Mouse (Mus musculus): Measurements from ENCODE around the gene Olfr1124. TPM values are rescaled to one million over a fixed set of nuclear protein-coding genes. Genes with fewer than 3 reads are reported as not detected.

Gene Olfr1124
- polyA plus RNA-seq, 1 experiment: not detected

DNA sequence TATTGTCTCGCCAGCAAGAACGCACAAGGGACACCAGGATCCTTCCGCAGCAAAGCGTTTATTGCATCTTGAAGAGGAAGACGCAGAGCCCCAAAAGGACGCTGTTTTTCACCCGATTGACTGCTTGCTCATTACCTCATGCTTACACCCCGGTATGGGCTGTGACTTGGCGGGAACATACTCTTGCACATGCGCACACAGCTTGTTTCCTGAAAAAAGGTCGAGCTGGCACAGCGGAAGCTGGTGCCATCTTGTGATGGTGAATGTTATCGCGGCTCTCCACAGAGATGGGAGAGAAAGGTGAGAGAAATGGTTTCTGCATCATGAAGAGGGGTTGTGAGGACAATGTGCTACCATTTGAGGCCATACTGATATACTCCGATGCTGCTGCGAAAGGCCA, 7.7 kb downstream of the Olfr1124 start:
- H3ac ChIP-seq (ENCODE audit: control insufficient read depth, insufficient read length): no peak overlapping the region
- no peaks in the 10 kb centered on the region for H3K36me3 ChIP-seq (ENCODE audit: control insufficient read depth, insufficient read depth)
- H3K4me2 ChIP-seq (ENCODE audit: low read depth): no peak overlapping the region
- H3K79me2 ChIP-seq (ENCODE audit: control insufficient read depth, insufficient read depth): no peaks in the 10 kb centered on the region
- H3K4me3 ChIP-seq: no peak overlapping the region
- TF ChIP-seq REST (IDR thresholded peaks at IDR 0.05; ENCODE audit: insufficient read depth, insufficient read length): no peak
- TF ChIP-seq POLR2AphosphoS2 (IDR thresholded peaks at IDR 0.05; ENCODE audit: insufficient read length, low read depth): no peak
- no peak for TF ChIP-seq E2F4 (IDR thresholded peaks at IDR 0.05; ENCODE audit: insufficient read depth)
- no peak for TF ChIP-seq TCF12 (IDR thresholded peaks at IDR 0.05; ENCODE audit: insufficient read depth, poor library complexity, severe bottlenecking)
- no peaks in the 10 kb centered on the region for H3K27me3 ChIP-seq (ENCODE audit: control insufficient read depth, insufficient read depth, insufficient read length)

DNA sequence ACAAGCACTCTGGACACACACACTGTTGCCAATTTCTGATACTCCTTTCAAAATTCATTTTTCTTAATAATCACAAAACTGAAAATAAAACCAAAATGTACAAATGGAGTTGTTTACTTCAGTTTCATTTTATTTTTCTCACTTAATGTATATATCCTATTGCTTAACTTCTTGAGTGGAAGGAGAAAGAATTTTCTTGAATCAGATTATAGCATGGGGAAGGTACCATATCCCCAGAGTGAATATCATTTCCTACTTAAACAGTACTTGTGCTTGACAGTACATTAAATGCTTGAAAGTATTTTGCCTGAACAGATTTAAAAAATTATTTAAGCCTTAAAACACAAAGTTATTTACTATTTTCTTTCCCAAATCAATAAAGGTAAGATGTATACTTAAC, 23.6 kb downstream of the Olfr1124 start, which contains the start of gene Olfr1126:
TSS of gene Olfr1126 (plus strand) at position 301 of the 400 bp plus-strand sequence.
- no peak within 1 kb of the TSS for H3K4me2 ChIP-seq (ENCODE audit: low read depth)
- no peak for TF ChIP-seq POLR2A (IDR thresholded peaks at IDR 0.05; ENCODE audit: insufficient read length, low read depth)
- no peak for TF ChIP-seq POLR2AphosphoS2 (IDR thresholded peaks at IDR 0.05; ENCODE audit: insufficient read length, low read depth)
- no peak for TF ChIP-seq SRF (IDR thresholded peaks at IDR 0.05; ENCODE audit: control insufficient read depth, insufficient read length, low read depth)
- no peak for TF ChIP-seq REST (IDR thresholded peaks at IDR 0.05; ENCODE audit: insufficient read depth, insufficient read length)
- no peak for TF ChIP-seq E2F4 (IDR thresholded peaks at IDR 0.05; ENCODE audit: insufficient read depth)
- TF ChIP-seq CEBPB (IDR thresholded peaks at IDR 0.05; ENCODE audit: insufficient read depth, poor library complexity, severe bottlenecking): no peak
- no peak for TF ChIP-seq MAX (IDR thresholded peaks at IDR 0.05; ENCODE audit: low read depth)
- H3K4me3 ChIP-seq: no peak within 1 kb of the TSS
- no peaks in the 10 kb centered on the region for H3K27me3 ChIP-seq (ENCODE audit: control insufficient read depth, insufficient read depth, insufficient read length)
- H3K79me2 ChIP-seq (ENCODE audit: control insufficient read depth, insufficient read depth): no peaks in the 10 kb centered on the region
- no peaks in the 10 kb centered on the region for H3K36me3 ChIP-seq (ENCODE audit: control insufficient read depth, insufficient read depth)
- no peak within 1 kb of the TSS for H3ac ChIP-seq (ENCODE audit: control insufficient read depth, insufficient read length)

- Histone ChIP-seq H3K79me2 (ENCODE audit: control insufficient read depth, insufficient read depth) (no peaks in the 10 kb centered on the region), H3K4me3 (no peak overlapping the region), H3K4me2 (ENCODE audit: low read depth) (no peak overlapping the region), H3K36me3 (ENCODE audit: control insufficient read depth, insufficient read depth) (no peaks in the 10 kb centered on the region), H3K27me3 (ENCODE audit: control insufficient read depth, insufficient read depth, insufficient read length) (no peaks in the 10 kb centered on the region), H3ac (ENCODE audit: control insufficient read depth, insufficient read length) (no peak overlapping the region)
- no peak for TF ChIP-seq MYOD1 (IDR thresholded peaks at IDR 0.05; ENCODE audit: control insufficient read depth in 1 of 3, insufficient read length in 2 of 3, low read depth in 2 of 3)
These were observed 31.7 kb downstream of the Olfr1124 start for GRCm38 (mm10) chr2:87461769-87462168.

- TF ChIP-seq CEBPB (IDR thresholded peaks at IDR 0.05; ENCODE audit: insufficient read depth, poor library complexity, severe bottlenecking) (no peak), REST (IDR thresholded peaks at IDR 0.05; ENCODE audit: insufficient read depth, insufficient read length) (no peak), POLR2A (IDR thresholded peaks at IDR 0.05; ENCODE audit: insufficient read length, low read depth) (no peak), TCF12 (IDR thresholded peaks at IDR 0.05; ENCODE audit: insufficient read depth, poor library complexity, severe bottlenecking) (no peak), SRF (IDR thresholded peaks at IDR 0.05; ENCODE audit: control insufficient read depth, insufficient read length, low read depth) (no peak), MAX (IDR thresholded peaks at IDR 0.05; ENCODE audit: low read depth) (no peak), MYOG (IDR thresholded peaks at IDR 0.05; ENCODE audit: control insufficient read depth in 1 of 3, insufficient read depth in 1 of 3, insufficient read length in 2 of 3, low read depth in 2 of 3) (no peak), TCF3 (IDR thresholded peaks at IDR 0.05; ENCODE audit: insufficient read length, low read depth) (no peak), USF1 (IDR thresholded peaks at IDR 0.05; ENCODE audit: low read depth) (no peak), E2F4 (IDR thresholded peaks at IDR 0.05; ENCODE audit: insufficient read depth) (no peak), MYOD1 (IDR thresholded peaks at IDR 0.05; ENCODE audit: control insufficient read depth in 1 of 3, insufficient read length in 2 of 3, low read depth in 2 of 3) (no peak), POLR2AphosphoS2 (IDR thresholded peaks at IDR 0.05; ENCODE audit: insufficient read length, low read depth) (no peak)
- Histone ChIP-seq H3K4me2 (ENCODE audit: low read depth) (no peak overlapping the region), H3ac (ENCODE audit: control insufficient read depth, insufficient read length) (no peak overlapping the region), H3K36me3 (ENCODE audit: control insufficient read depth, insufficient read depth) (no peaks in the 10 kb centered on the region), H3K27me3 (ENCODE audit: control insufficient read depth, insufficient read depth, insufficient read length) (no peaks in the 10 kb centered on the region), H3K4me3 (no peak overlapping the region), H3K79me2 (ENCODE audit: control insufficient read depth, insufficient read depth) (no peaks in the 10 kb centered on the region)
These were observed 50.1 kb downstream of the Olfr1124 start for GRCm38 (mm10) chr2:87480207-87480606.

DNA sequence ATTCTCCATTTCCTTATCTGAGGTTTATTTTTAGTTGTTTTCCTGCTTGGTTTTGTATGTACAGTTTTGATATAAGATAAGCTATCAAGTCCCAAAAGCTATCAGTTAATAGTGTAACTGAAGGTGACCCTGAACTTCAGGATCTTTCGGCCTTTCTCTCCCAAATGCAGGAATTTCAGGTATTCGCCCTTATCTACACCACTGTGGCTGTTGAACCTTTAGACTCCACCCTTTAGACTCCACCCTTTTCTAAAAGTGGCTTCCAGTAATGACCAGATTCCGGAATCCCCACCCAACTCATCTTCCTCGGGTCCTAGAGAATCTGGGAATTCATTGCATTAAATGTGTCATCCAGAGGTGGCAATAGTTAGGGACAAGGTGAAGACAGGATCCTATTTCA, 51.1 kb downstream of the Olfr1124 start:
- Histone ChIP-seq H3K79me2 (ENCODE audit: control insufficient read depth, insufficient read depth) (no peaks in the 10 kb centered on the region), H3K36me3 (ENCODE audit: control insufficient read depth, insufficient read depth) (no peaks in the 10 kb centered on the region), H3K27me3 (ENCODE audit: control insufficient read depth, insufficient read depth, insufficient read length) (no peaks in the 10 kb centered on the region), H3K4me2 (ENCODE audit: low read depth) (no peak overlapping the region), H3K4me3 (no peak overlapping the region), H3ac (ENCODE audit: control insufficient read depth, insufficient read length) (no peak overlapping the region)
- no peak for TF ChIP-seq TCF3 (IDR thresholded peaks at IDR 0.05; ENCODE audit: insufficient read length, low read depth)
- TF ChIP-seq E2F4 (IDR thresholded peaks at IDR 0.05; ENCODE audit: insufficient read depth): no peak
- no peak for TF ChIP-seq CEBPB (IDR thresholded peaks at IDR 0.05; ENCODE audit: insufficient read depth, poor library complexity, severe bottlenecking)
- no peak for TF ChIP-seq MYOG (IDR thresholded peaks at IDR 0.05; ENCODE audit: control insufficient read depth in 1 of 3, insufficient read depth in 1 of 3, insufficient read length in 2 of 3, low read depth in 2 of 3)
- TF ChIP-seq REST (IDR thresholded peaks at IDR 0.05; ENCODE audit: insufficient read depth, insufficient read length): no peak
- no peak for TF ChIP-seq USF1 (IDR thresholded peaks at IDR 0.05; ENCODE audit: low read depth)
- TF ChIP-seq MYOD1 (IDR thresholded peaks at IDR 0.05; ENCODE audit: control insufficient read depth in 1 of 3, insufficient read length in 2 of 3, low read depth in 2 of 3): no peak
- no peak for TF ChIP-seq SRF (IDR thresholded peaks at IDR 0.05; ENCODE audit: control insufficient read depth, insufficient read length, low read depth)
- no peak for TF ChIP-seq POLR2AphosphoS2 (IDR thresholded peaks at IDR 0.05; ENCODE audit: insufficient read length, low read depth)
- no peak for TF ChIP-seq MAX (IDR thresholded peaks at IDR 0.05; ENCODE audit: low read depth)
- no peak for TF ChIP-seq POLR2A (IDR thresholded peaks at IDR 0.05; ENCODE audit: insufficient read length, low read depth)
